Mouse (Mus musculus): ENCODE measurements around the gene Brap.

GRCm38 (mm10) chr5:121704512-121705248 lies 44.3 kb downstream of the Brap start:
- no peak for TF ChIP-seq POLR2A (IDR thresholded peaks at IDR 0.05; ENCODE audit: insufficient read depth, low read depth, low read length)
- TF ChIP-seq CTCF (IDR thresholded peaks at IDR 0.05; ENCODE audit: insufficient read depth, low read depth, low read length): no peak
